Mouse (Mus musculus) left cerebral cortex, adult 8-10 months (tissue): Measurements from ENCODE around the gene Gsg1l. TPM values are rescaled to one million over a fixed set of nuclear protein-coding genes. Genes with fewer than 3 reads are reported as not detected.

ENCODE experiments used
- DNase-seq, 2 experiments: peaks; one replicate each; pipeline ENCODE4 v3.0.0; 2022; ENCODE audit warnings: low spot score in 2 of 2
- total RNA-seq, 4 experiments: library from RNA; stranded (reverse); gene quantifications; 2 replicates each; pipeline ENCODE4 v1.2.4; 2022

Gene Gsg1l
- total RNA-seq, 4 experiments from 2014 or later, result 68.2 to 76.7 (median 73.7) TPM

- DNase-seq, result peak in 1 of 2 experiments; percentile 61
These were observed 50.4 kb downstream of the Gsg1l start for GRCm38 (mm10) chr7:126031598-126032364.

- DNase-seq, result no peak
These were observed 54.8 kb downstream of the Gsg1l start for GRCm38 (mm10) chr7:126027410-126027809.

GRCm38 (mm10) chr7:126026600-126026999, 55.6 kb downstream of the Gsg1l start:
- no peak for DNase-seq

GRCm38 (mm10) chr7:126019966-126020365, 62.2 kb downstream of the Gsg1l start:
- no peak for DNase-seq

GRCm38 (mm10) chr7:126019321-126019720, 62.9 kb downstream of the Gsg1l start:
- no peak for DNase-seq

- DNase-seq, result no peak
These were observed 64.8 kb downstream of the Gsg1l start for GRCm38 (mm10) chr7:126017455-126017854.

- no peak for DNase-seq
These were observed 69.7 kb downstream of the Gsg1l start for GRCm38 (mm10) chr7:126012325-126013021.

- peak; percentile 50 to 88 for DNase-seq
These were observed 73.4 kb downstream of the Gsg1l start for GRCm38 (mm10) chr7:126008789-126009148.

- no peak for DNase-seq
These were observed 73.9 kb downstream of the Gsg1l start for GRCm38 (mm10) chr7:126008139-126008788.

GRCm38 (mm10) chr7:126007132-126007910, 74.9 kb downstream of the Gsg1l start:
- no peak for DNase-seq

GRCm38 (mm10) chr7:126005274-126005673, 76.9 kb downstream of the Gsg1l start:
- DNase-seq, result no peak

- no peak for DNase-seq
These were observed 80.5 kb downstream of the Gsg1l start for GRCm38 (mm10) chr7:126001683-126002082.

- peak in 1 of 2 experiments; percentile 66 for DNase-seq
These were observed 82.3 kb downstream of the Gsg1l start for GRCm38 (mm10) chr7:125999921-126000320.

GRCm38 (mm10) chr7:125996151-125996550, 86.1 kb downstream of the Gsg1l start:
- DNase-seq, result no peak

- no peak for DNase-seq
These were observed 89.8 kb downstream of the Gsg1l start for GRCm38 (mm10) chr7:125992356-125992891.

- DNase-seq, result no peak
These were observed 90.4 kb downstream of the Gsg1l start for GRCm38 (mm10) chr7:125991846-125992245.

- no peak for DNase-seq
These were observed 92.2 kb downstream of the Gsg1l start for GRCm38 (mm10) chr7:125989969-125990368.

GRCm38 (mm10) chr7:125989489-125989888, 92.7 kb downstream of the Gsg1l start:
- DNase-seq, result no peak

GRCm38 (mm10) chr7:125988326-125988725, 93.9 kb downstream of the Gsg1l start:
- DNase-seq, result no peak

- DNase-seq, result no peak
These were observed 95.1 kb downstream of the Gsg1l start for GRCm38 (mm10) chr7:125987117-125987516.

- no peak for DNase-seq
These were observed 96.6 kb downstream of the Gsg1l start for GRCm38 (mm10) chr7:125985565-125985964.
